Mouse (Mus musculus) cerebellum, adult 18-20 months (tissue): ENCODE measurements around the gene Olfr704.
"Not testable (repeated sequence)": the region's sequence is repeated elsewhere in the genome, so short reads cannot be mapped to it uniquely, and the experiment has no call there.

Source experiments
- DNase-seq, 2 experiments: peaks; one replicate each; pipeline ENCODE4 v3.0.0; 2021

Olfr704 gene

GRCm38 (mm10) chr7:106862885-106863284, at the start of gene Olfr704:
TSS of gene Olfr704 (plus strand) at chr7:106863185.
- DNase-seq: no peak

- DNase-seq: no peak
Observed at GRCm38 (mm10) chr7:106813829-106814228, 49.2 kb upstream of the Olfr704 start, which contains the start of gene Olfr701. TSS of gene Olfr701 (plus strand) at chr7:106814129.

- DNase-seq: no peak
Observed at GRCm38 (mm10) chr7:106815775-106816174, 47.2 kb upstream of the Olfr704 start.

- DNase-seq: no peak
Observed at GRCm38 (mm10) chr7:106818414-106818813, 44.6 kb upstream of the Olfr704 start.

- DNase-seq: no peak
Observed at GRCm38 (mm10) chr7:106833793-106834192, 29.2 kb upstream of the Olfr704 start, which contains the start of gene Olfr702. TSS of gene Olfr702 (minus strand) at chr7:106833893.

GRCm38 (mm10) chr7:106843060-106843459, 19.9 kb upstream of the Olfr704 start, which contains the start of gene Olfr703:
TSS of gene Olfr703 (plus strand) at chr7:106843360.
- no peak for DNase-seq

- no peak for DNase-seq
Observed at GRCm38 (mm10) chr7:106876791-106877190, 13.8 kb downstream of the Olfr704 start, which contains the start of gene Olfr705. TSS of gene Olfr705 (minus strand) at chr7:106876891.

- DNase-seq: no peak
Observed at GRCm38 (mm10) chr7:106888062-106888461, 25.1 kb downstream of the Olfr704 start, which contains the start of gene Olfr706. TSS of gene Olfr706 (minus strand) at chr7:106888162.

GRCm38 (mm10) chr7:106901141-106901540, 38.2 kb downstream of the Olfr704 start, which contains the start of gene Olfr707:
TSS of gene Olfr707 (minus strand) at chr7:106901241.
- DNase-seq: not testable (repeated sequence)

- DNase-seq: no peak
Observed at GRCm38 (mm10) chr7:106907676-106908075, 44.7 kb downstream of the Olfr704 start, which contains the start of gene Olfr1532-ps1. TSS of gene Olfr1532-ps1 (plus strand) at chr7:106908001.
